Mouse (Mus musculus) bone marrow, adult 2 months (tissue): ENCODE measurements around the gene Ttc32. TPM values are rescaled to one million over a fixed set of nuclear protein-coding genes. Genes with fewer than 3 reads are reported as not detected.

Experiments
- H3K27ac ChIP-seq: fragments of 200-500 bp; 2 replicates; pipeline ENCODE4 v1.5.1; 2012; ENCODE audit warnings: low read depth, mild to moderate bottlenecking, control low read depth, inconsistent platforms, low read length; ENCODE audit not compliant: control insufficient read depth, poor library complexity, insufficient read depth
- H3K4me1 ChIP-seq: fragments of 200-500 bp; 2 replicates; pipeline ENCODE4 v1.6.1; 2011; ENCODE audit warnings: low read length; ENCODE audit not compliant: control insufficient read depth, insufficient read depth
- H3K4me3 ChIP-seq: fragments of 200-500 bp; replicated peaks from 2 replicates; pipeline ENCODE3; 2011; ENCODE audit warnings: mild to moderate bottlenecking, low read depth, low read length, control low read depth; ENCODE audit not compliant: control insufficient read depth
- CTCF ChIP-seq: fragments of 200-500 bp; IDR thresholded peaks from 2 replicates; pipeline ENCODE4 v1.5.1; 2011; ENCODE audit warnings: low read length, control low read depth; ENCODE audit not compliant: control insufficient read depth, insufficient read depth
- POLR2A ChIP-seq: fragments of 200-500 bp; IDR thresholded peaks from 2 replicates; pipeline ENCODE4 v1.6.1; 2011; ENCODE audit warnings: low read depth, mild to moderate bottlenecking, control low read depth, low read length, borderline replicate concordance; ENCODE audit not compliant: control insufficient read depth
- WGBS: fragments of 180-500 bp; shearing (Covaris S2); methylation state at CpG from one replicate; pipeline ENCODE4 v1.1.7; 2018; 5-methylcytosine and 5-hydroxymethylcytosine counted together
- polyA plus RNA-seq: library from polyadenylated mRNA; stranded (reverse); fragments of >200 nt; gene quantifications from 2 replicates; pipeline ENCODE4 v1.2.4, GENCODE M21; 2011; ENCODE audit warnings: low replicate concordance; ENCODE audit not compliant: missing spikeins, insufficient read depth, insufficient read length

Gene Ttc32
- polyA plus RNA-seq, 1 experiment, result 1.9 TPM

- no peak overlapping the region for H3K27ac ChIP-seq
- WGBS, result 58% methylated on average over 8 of the region's 8 CpGs
- H3K4me1 ChIP-seq, result no peaks in the 10 kb centered on the region
- no peak for TF ChIP-seq POLR2A
- peak; percentile 97 for TF ChIP-seq CTCF
- no peak overlapping the region for H3K4me3 ChIP-seq
Observed at GRCm38 (mm10) chr12:9052075-9052829, 22.5 kb downstream of the Ttc32 start.

DNA sequence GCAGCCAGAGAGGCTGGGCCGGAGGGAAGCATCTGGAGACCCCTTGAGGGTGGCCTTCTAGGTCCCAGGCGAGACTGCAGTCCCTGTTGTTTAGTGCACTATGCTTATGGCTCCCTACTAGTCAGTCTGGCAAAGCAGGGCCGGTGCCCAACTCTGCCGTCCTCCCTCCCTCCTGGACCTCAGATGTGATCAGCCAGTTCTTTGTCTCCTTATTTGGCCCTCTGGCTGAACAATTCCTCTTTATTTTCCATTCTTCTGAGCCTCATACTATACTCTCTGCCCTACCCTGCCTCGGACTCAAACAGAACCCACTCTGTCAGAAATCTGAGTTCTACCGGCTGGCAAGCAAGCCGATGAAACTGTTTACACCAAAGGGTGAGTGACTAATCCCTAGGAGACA lies 23.5 kb downstream of the Ttc32 start:
- TF ChIP-seq CTCF (no peak), POLR2A (no peak)
- Histone ChIP-seq H3K4me1 (no peaks in the 10 kb centered on the region), H3K4me3 (no peak overlapping the region), H3K27ac (no peak overlapping the region)
- 78% methylated on average over 7 of the region's 7 CpGs for WGBS

DNA sequence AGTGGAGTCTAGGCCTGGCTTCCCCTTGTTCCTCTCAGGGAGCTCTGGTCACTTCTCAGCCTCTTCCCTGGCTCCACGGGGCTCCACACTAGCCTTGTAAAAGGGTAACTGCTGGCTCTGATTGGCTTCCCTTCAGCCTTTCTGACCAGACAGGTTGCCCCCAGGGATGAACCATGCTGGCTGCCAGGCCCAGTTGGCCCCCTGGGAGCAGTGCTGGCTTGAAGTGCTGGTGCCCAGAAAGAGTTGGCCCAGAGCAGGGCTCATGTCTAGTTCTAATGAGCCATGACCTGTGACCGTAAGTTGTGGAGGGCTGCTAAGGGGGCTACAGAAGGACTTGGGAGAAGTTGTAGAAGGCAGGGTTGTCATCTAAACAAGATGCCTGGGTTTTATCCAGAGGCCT lies 24.2 kb downstream of the Ttc32 start:
- Histone ChIP-seq H3K4me1 (no peaks in the 10 kb centered on the region), H3K27ac (no peak overlapping the region), H3K4me3 (no peak overlapping the region)
- 67% methylated on average over 2 of the region's 2 CpGs for WGBS
- TF ChIP-seq CTCF, result no peak
- TF ChIP-seq POLR2A, result no peak

- H3K27ac ChIP-seq, result no peak overlapping the region
- WGBS, result 58% methylated on average over 11 of the region's 11 CpGs
- H3K4me1 ChIP-seq, result no peaks in the 10 kb centered on the region
- TF ChIP-seq CTCF (no peak), POLR2A (no peak)
- no peak overlapping the region for H3K4me3 ChIP-seq
Observed at GRCm38 (mm10) chr12:9055269-9055668, 25.5 kb downstream of the Ttc32 start.

GRCm38 (mm10) chr12:9059502-9059901 lies 29.7 kb downstream of the Ttc32 start:
- Histone ChIP-seq H3K4me1 (no peaks in the 10 kb centered on the region), H3K27ac (no peak overlapping the region), H3K4me3 (no peak overlapping the region)
- WGBS, result 82% methylated on average over 3 of the region's 3 CpGs
- no peak for TF ChIP-seq CTCF
- TF ChIP-seq POLR2A, result no peak

- 85% methylated on average over 9 of the region's 9 CpGs for WGBS
- TF ChIP-seq CTCF, result no peak
- TF ChIP-seq POLR2A, result no peak
Observed at GRCm38 (mm10) chr12:9059965-9060364, 30.2 kb downstream of the Ttc32 start.

DNA sequence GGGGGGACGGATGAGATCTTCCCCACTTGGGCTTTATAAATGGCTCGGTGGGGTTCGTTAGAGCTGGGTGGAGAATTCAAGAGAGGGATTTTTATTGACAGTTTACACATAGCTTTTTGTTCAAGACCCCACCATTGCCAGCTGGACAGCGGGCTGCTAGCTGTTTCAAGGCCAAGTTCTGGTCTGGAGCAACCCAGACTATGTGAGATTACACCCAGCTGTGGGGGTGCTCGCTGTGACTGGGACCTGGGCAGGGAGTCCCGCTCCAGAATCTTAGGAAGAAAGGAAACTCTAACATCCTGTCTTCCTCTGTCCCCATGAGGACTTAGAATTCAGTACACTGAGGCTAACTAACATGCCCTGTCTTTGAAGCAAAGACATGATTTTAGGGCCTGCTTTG lies 33.8 kb downstream of the Ttc32 start:
- 77% methylated on average over 6 of the region's 6 CpGs for WGBS
- Histone ChIP-seq H3K27ac (no peak overlapping the region), H3K4me3 (no peak overlapping the region), H3K4me1 (no peaks in the 10 kb centered on the region)
- TF ChIP-seq POLR2A (no peak), CTCF (no peak)

More at GRCm38 (mm10) chr12:9059965-9060364, 30.2 kb downstream of the Ttc32 start:
- Histone ChIP-seq H3K4me1 (no peaks in the 10 kb centered on the region), H3K4me3 (no peak overlapping the region), H3K27ac (no peak overlapping the region)

DNA sequence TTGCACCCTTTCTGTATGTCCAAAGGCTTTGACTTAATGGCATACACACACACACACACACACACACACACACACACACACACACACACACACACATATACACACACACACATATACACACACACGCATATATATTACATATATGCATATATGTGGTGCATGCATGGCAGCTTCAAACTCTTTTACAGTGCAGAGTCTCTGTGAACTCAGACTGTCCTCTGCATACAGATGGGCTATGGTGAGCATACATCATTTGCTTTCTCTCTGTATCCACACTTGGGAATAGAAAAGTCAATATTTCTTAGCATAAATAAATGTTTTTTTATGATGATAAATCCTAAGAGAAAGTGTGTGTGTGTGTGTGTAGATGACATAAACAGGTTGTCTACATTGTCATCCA lies 41.3 kb downstream of the Ttc32 start:
- H3K27ac ChIP-seq, result no peak overlapping the region
- no peak overlapping the region for H3K4me3 ChIP-seq
- no peak for TF ChIP-seq CTCF
- 82% methylated on average over 1 of the region's 1 CpGs for WGBS
- H3K4me1 ChIP-seq, result no peaks in the 10 kb centered on the region

DNA sequence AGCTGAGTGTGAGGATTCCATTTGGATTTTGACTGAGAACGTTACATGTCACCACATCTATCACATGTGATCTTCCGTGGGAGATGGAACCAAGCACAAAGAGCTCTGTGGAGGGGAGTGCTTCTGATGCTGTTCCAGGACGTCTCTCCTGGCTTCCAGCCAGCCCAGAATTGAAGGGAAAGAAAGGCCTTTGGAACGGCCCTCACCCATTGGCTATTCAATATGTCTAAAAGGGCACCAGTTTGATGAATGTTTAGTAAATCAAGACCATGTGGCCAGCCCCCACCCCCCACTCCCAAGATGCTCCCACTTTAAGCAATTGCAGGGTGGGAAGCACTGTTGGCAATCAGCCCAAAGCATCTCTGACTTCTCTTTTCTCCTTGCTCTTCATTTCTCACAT lies 41.7 kb downstream of the Ttc32 start:
- TF ChIP-seq CTCF, result no peak
- no peak for TF ChIP-seq POLR2A
- WGBS, result 58% methylated on average over 4 of the region's 4 CpGs
- no peak overlapping the region for H3K4me3 ChIP-seq
- H3K27ac ChIP-seq, result no peak overlapping the region
- H3K4me1 ChIP-seq, result no peaks in the 10 kb centered on the region
